Mouse (Mus musculus) heart, postnatal 10 days (tissue): ENCODE results near the gene Sesn1. TPM values are rescaled to one million over a fixed set of nuclear protein-coding genes. Genes with fewer than 3 reads are reported as not detected.
"Not testable (repeated sequence)": the region's sequence is repeated elsewhere in the genome, so short reads cannot be mapped to it uniquely, and the experiment has no call there.

ENCODE experiments used
- DNase-seq, 2 experiments: peaks; one replicate each; pipeline ENCODE4 v3.0.0; 2021
- intact Hi-C: fragments of 180-260 bp; cut with DNase I; formaldehyde crosslinking; loops from one replicate; pipeline ENCODE4 v1.15.1; 2025
- total RNA-seq, 2 experiments: library from RNA; stranded (reverse); gene quantifications; 2 replicates each; pipeline ENCODE4 v1.2.3; 2021

Sesn1 gene
- 100 to 1,000 TPM in 1 of 2 experiments, 10 to 100 TPM in 1; 52.8 to 110 TPM for total RNA-seq

DNA sequence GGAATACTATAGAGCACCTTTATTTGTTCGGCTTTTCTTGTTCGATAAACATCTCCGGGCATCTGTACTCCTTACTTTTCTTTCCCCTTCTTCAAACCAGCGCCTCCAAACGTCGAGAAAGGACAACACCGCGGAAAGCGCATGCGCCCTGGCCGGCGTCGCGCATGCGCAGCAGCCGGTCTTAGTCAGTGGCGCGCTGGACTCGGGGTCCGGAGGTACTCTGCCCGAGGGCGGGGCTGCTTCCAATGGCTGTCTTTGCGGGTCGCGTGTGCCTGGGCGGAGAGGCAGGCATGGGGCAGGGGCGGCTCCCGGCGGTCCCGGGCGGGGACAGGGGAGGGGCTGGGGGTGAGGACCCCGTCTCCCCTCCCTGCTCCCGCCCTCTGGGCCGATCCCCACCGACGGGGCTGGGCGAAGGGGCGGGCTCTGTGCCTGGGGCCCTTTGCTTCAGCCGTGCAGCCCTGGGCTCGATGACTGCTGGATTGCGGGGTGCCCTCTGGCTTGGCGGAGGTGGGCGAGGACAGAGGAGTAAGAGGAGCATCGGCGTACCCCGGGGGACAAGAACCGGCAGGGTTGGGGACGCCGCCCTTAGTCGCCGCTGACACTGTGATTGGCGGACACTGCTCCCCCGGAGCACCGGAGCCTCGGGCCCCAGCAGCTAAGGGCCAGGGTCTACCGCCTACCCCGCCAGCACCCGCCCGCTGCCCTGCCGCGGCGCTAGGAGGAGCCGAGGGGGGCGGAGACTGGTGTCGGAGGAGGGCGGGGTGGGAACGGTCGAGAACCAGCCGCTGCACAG lies at the start of gene Sesn1, which contains the start of gene Cep57l1:
Sesn1 (plus strand) TSS at position 165 of the 793 bp plus-strand sequence.
Cep57l1 (minus strand) TSS at position 101 of the 793 bp plus-strand sequence.
- intact Hi-C loops = loop anchor here (5.0 kb wide), 3 partner anchors 77 to 467 kb away; partner anchors contain the start of genes Cd164 and Foxo3
- peak; percentile 94 to 95 for DNase-seq

- intact Hi-C loops = no loop called here
- no peak for DNase-seq
Observed at GRCm38 (mm10) chr10:41760866-41761265, 48.9 kb upstream of the Sesn1 start.

DNA sequence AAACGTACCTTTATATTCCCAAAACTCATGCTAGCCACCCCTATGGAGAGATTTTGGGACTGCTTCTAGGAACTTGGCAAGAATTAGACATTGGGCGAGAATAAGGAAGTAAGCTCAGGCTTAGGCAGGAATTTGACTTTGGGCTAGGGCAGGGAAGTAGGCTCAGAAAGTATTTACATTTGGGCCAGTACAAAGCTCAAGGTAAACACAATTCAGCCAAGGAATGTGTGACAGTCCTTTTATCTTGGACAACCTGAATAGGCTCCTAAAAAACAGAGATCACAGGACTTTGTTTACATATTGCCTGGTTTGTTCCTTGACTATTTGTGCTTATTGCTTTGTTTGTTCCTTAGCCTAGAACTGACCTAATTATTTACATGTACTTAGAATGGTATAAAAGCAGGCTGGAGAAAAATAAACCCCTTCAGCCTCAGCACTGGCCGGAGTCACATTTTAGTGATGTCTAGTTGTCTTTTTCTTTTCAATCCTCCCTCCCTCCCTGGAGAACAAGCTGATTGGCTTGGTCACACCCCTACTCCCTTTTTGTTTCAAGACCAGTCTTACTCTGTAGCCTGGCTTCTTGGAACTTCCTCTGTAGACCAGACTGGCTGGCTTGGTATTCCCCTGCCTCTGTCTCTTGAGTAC lies 45.9 kb upstream of the Sesn1 start:
- intact Hi-C loops = no loop called here
- no peak for DNase-seq

DNA sequence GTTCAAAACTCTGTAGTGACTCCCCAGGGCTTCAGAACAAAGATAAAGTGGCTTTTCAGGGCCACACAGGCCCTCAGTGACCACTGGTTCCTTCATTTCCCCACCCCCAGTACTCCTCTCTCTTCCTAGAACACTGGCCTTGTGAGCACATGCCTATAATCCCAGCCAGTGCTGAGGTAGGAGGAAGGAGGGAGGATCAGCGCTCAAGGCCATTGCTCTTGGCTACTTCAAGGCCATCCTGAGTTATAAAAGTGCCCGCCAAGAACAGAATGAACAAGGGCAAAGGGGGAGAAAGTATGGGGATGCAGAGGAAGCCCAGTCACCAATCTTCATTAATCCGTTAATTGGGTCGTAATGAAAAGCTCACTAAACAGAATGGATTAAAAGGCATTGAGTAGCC lies 44.1 kb upstream of the Sesn1 start:
- intact Hi-C loops = no loop called here
- no peak for DNase-seq

GRCm38 (mm10) chr10:41766280-41766679 lies 43.5 kb upstream of the Sesn1 start:
- intact Hi-C loops = no loop called here

DNA sequence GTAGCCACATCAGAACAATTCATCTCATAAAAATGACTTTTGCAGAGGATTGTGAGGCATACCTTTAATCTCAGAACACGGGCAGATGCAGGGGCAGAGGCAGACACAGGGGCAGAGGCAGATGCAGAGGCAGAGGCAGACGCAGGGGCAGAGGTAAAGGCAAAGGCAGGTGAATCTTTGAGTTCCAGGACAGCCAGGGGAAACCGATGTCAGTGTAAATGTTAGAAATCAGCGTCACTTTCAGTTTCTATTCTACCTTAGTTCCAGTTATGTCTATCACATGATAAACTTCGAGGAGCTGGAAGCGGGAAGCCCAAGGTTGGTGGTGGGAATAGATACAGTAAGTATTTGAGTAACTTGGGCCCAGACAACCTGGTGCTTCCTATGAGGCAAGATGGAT lies 42.5 kb upstream of the Sesn1 start:
- intact Hi-C loops = no loop called here
- no peak for DNase-seq

More at GRCm38 (mm10) chr10:41766280-41766679, 43.5 kb upstream of the Sesn1 start:
- no peak for DNase-seq

GRCm38 (mm10) chr10:41792375-41792774 lies 17.4 kb upstream of the Sesn1 start:
- DNase-seq = no peak
- intact Hi-C loops = no loop called here

DNA sequence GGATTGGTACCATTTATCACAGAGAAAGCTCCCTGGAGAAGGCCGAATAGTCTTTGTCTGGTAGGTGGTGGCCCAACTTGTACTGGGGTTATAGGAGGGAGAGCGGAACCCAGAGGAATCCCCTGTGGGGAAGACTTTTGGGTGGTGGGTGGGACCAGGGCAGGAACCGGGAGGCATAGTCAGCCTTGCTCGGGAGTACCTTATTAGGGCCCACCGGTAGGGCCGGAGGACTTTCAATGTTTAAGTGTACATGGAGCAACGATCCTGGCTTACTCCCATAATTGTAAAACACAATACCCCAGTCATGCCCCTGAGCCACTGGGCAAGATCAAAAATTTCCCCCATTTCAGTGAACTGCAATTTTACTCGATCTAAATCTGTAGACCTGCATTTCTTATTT lies 12.5 kb upstream of the Sesn1 start:
- intact Hi-C loops = no loop called here
- DNase-seq = no peak

GRCm38 (mm10) chr10:41803467-41803866 lies 6.3 kb upstream of the Sesn1 start:
- DNase-seq = no peak
- intact Hi-C loops = no loop called here

GRCm38 (mm10) chr10:41804711-41805110 lies 5.0 kb upstream of the Sesn1 start:
- no peak for DNase-seq
- intact Hi-C loops = loop anchor here (5.0 kb wide), 1 partner anchor 287 kb away; the partner anchor contains the start of gene Cd164

GRCm38 (mm10) chr10:41805729-41806355 lies 3.9 kb upstream of the Sesn1 start:
- DNase-seq = no peak
- intact Hi-C loops = loop anchor here (5.0 kb wide), 1 partner anchor 289 kb away; the partner anchor contains the start of gene Cd164

- intact Hi-C loops = loop anchor here (5.0 kb wide), 1 partner anchor 292 kb away; the partner anchor contains the start of gene Cd164
- DNase-seq = peak; percentile 89 to 93
Observed at GRCm38 (mm10) chr10:41809080-41809770, 510 bp upstream of the Sesn1 start.

- no peak for DNase-seq
- intact Hi-C loops = loop anchor here (5.0 kb wide), 2 partner anchors 76 to 466 kb away; partner anchors contain the start of gene Foxo3
Observed at GRCm38 (mm10) chr10:41810564-41811455, 1.1 kb downstream of the Sesn1 start.

GRCm38 (mm10) chr10:41812566-41812965 lies 2.8 kb downstream of the Sesn1 start:
- intact Hi-C loops = loop anchor here (5.0 kb wide), 2 partner anchors 75 to 465 kb away; partner anchors contain the start of gene Foxo3
- DNase-seq = no peak

DNA sequence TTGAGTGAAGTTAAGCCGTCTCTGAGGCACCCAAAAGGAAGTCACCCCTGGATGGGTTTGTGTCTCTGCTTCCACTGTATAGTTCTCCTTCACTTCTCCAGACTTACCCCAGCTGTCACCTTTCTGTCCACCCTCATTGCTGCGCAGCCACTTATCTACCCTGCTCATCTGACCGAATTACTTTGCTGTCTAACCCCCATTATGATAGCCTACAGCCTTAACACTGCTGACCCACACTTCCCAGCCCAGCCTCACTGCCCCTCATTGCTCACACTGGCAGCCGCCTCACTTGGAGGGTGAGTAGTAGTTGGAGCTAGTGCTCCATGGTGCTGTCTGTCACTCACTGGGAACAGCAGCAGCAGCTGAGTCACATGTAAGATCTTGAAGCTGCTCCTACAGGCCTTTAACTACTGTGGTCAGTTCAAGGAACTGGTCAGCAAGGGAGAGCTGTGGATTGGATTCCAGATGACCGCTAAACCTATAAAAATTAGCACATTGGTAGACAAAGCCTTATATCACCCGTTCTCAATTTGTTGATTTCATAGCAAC lies 4.6 kb downstream of the Sesn1 start:
- intact Hi-C loops = loop anchor here (5.0 kb wide), 2 partner anchors 73 to 463 kb away; partner anchors contain the start of gene Foxo3
- no peak for DNase-seq

DNA sequence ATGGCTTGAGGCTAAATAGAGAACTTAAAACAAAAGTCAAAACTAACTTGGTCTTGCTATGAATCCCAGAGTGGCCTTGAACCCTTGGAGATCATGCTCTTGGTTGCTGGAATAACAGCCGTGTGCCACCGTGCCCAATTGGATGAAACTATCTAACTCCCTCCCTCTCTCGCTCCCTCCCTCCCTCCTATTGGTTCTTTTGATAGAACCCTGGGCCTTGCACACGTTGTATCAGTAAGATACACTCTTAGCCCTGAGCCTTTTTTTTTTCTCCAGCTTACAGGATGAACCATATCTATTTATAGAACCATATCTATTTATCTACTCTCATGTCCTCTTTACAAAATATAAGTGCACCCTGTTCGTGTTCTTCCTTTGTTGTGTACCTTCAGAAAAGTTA lies 6.8 kb downstream of the Sesn1 start:
- no peak for DNase-seq
- intact Hi-C loops = no loop called here

- no peak for DNase-seq
- intact Hi-C loops = no loop called here
Observed at GRCm38 (mm10) chr10:41818036-41818732, 8.4 kb downstream of the Sesn1 start.

DNA sequence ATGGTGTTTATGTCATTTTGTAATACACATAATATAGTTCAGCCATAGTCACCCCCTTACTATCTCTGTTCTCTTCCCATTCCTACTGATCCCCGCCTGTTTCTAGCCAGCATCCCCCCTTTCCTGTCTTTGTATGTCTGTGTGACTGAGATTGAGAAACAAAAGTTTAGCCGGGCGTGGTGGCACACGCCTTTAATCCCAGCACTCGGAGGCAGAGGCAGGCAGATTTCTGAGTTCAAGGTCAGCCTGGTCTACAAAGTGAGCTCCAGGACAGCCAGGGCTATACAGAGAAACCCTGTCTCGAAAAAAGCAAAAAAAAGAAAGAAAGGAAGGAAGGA lies 9.0 kb downstream of the Sesn1 start:
- intact Hi-C loops = not testable (repeated sequence)

DNA sequence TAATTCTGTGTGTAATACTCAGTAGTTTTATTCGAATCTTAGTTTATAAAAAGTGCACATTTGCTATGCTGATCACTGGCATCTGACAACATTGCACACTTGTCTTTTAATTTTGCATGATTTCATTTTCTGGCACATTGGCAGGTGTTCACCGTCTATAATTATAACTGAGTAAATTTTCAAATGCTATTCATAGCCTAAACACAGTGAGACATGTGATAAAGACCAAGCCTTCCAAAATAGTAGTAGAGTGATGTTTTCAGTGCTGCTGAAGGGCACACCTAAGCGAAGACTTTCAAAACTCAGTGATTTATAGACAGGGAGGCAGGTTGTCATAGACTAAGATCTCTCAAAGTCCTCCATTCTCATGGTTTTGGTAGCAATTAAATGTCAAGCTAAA lies 9.6 kb downstream of the Sesn1 start:
- intact Hi-C loops = no loop called here
- DNase-seq = no peak

More for the DNA sequence above, 9.0 kb downstream of the Sesn1 start:
- not testable (repeated sequence) for DNase-seq
